8 mouse cellular contexts compared by ENCODE assay signal in genomic region chr1:120342371-120342821, GRCm38 (mm10). TPM values are rescaled to one million over a fixed set of nuclear protein-coding genes. Genes with fewer than 3 reads are reported as not detected.
A peak's percentile ranks its signal among the peaks of the same experiment; 100 is the strongest.
DNase-seq lines count a peak whose midpoint lies in the region; ATAC-seq lines count a peak whose summit lies in the region.
"Had no signal": no experiment of that assay in that cellular context is flagged by ENCODE, and none has a peak within 500 bp of the region (broad histone marks: within the 10 kb centered on the region; RNA-seq: fewer than 3 reads in every experiment).

No protein-coding gene starts in this region.

- peak overlapping the region; percentile 84 for H3K4me3 ChIP-seq in megakaryocyte, embryonic 14.5 days (replicated peaks)
- peak overlapping the region; percentile 38 for H3K4me3 ChIP-seq in heart, embryonic 12.5 days
- H3K4me3 ChIP-seq in midbrain, embryonic 13.5 days (replicated peaks): peak overlapping the region; percentile 38

- no peak overlapping the region for H3K27ac ChIP-seq in heart, embryonic 12.5 days (ENCODE audit: poor library complexity, severe bottlenecking)
- no peak overlapping the region for H3K27ac ChIP-seq in midbrain, embryonic 13.5 days

- H3K36me3 ChIP-seq in megakaryocyte, embryonic 14.5 days (replicated peaks; ENCODE audit: low read length): no peaks in the 10 kb centered on the region
- H3K36me3 ChIP-seq in heart, embryonic 12.5 days: no peaks in the 10 kb centered on the region
- H3K36me3 ChIP-seq in midbrain, embryonic 13.5 days: no peaks in the 10 kb centered on the region

- ATAC-seq in megakaryocyte, adult 5-6 weeks (ENCODE audit: poor library complexity, severe bottlenecking): no peak
- no peak; the same call in 1 of the 2 replicates for ATAC-seq in heart, embryonic 12.5 days (ENCODE audit: insufficient number of reproducible peaks, low FRiP score)
- peak; percentile 34 for ATAC-seq in midbrain, embryonic 13.5 days

- H3K9ac ChIP-seq in heart, embryonic 12.5 days: no peak overlapping the region
- no peak overlapping the region for H3K9ac ChIP-seq in midbrain, embryonic 13.5 days (replicated peaks)

- peak; percentile 76 for DNase-seq in embryo, embryonic 10 days (ENCODE audit: low spot score)
- DNase-seq in left cerebral cortex, postnatal 4 days: peak; percentile 64
- no peak for DNase-seq in T-cell, adult 2 months (ENCODE audit: low spot score)

- WGBS in heart, embryonic 12.5 days: under 1% methylated on average over 34 of the region's 34 CpGs
- WGBS in midbrain, embryonic 13.5 days: under 1% methylated on average over 34 of the region's 34 CpGs

- H3K4me1 ChIP-seq in megakaryocyte, embryonic 14.5 days: peaks cover 28% of the 10 kb centered on the region
- peaks cover 22% of the 10 kb centered on the region for H3K4me1 ChIP-seq in heart, embryonic 12.5 days (replicated peaks)
- peaks cover 38% of the 10 kb centered on the region for H3K4me1 ChIP-seq in midbrain, embryonic 13.5 days (replicated peaks)

- peak overlapping the region; percentile 66 for H3K4me2 ChIP-seq in heart, embryonic 12.5 days
- peak overlapping the region; percentile 55 for H3K4me2 ChIP-seq in midbrain, embryonic 13.5 days (replicated peaks)

- intact Hi-C loops in left cerebral cortex, postnatal 4 days (cut with DNase I): no loop called here

- H3K27me3 ChIP-seq in megakaryocyte, embryonic 14.5 days (replicated peaks): peaks cover 79% of the 10 kb centered on the region
- peaks cover 89% of the 10 kb centered on the region for H3K27me3 ChIP-seq in heart, embryonic 12.5 days (replicated peaks)
- peaks cover 86% of the 10 kb centered on the region for H3K27me3 ChIP-seq in midbrain, embryonic 13.5 days

- H3K9me3 ChIP-seq in megakaryocyte, embryonic 14.5 days: no peaks in the 10 kb centered on the region
- H3K9me3 ChIP-seq in heart, embryonic 12.5 days (replicated peaks): no peaks in the 10 kb centered on the region
- no peaks in the 10 kb centered on the region for H3K9me3 ChIP-seq in midbrain, embryonic 13.5 days

RNA-seq across cellular contexts. Expression of gene C1ql2, which starts 2.0 kb away (rescaled TPM):
- polyA plus RNA-seq in megakaryocyte, embryonic 14.5 days (2012; ENCODE audit: insufficient read depth, low replicate concordance): not detected in 2 replicates
- not detected in 2 replicates for total RNA-seq in megakaryocyte, adult 5-6 weeks (2015)
- not detected in 2 replicates for total RNA-seq in megakaryocyte, adult 5-6 weeks (2017)
- polyA plus RNA-seq in heart, embryonic 12.5 days (2016; fragmentation: Nextera tagmentation; extraction: Ambion mirVana): not detected in 2 replicates
- total RNA-seq in left cerebral cortex, postnatal 4 days (2021): 1 to 10 TPM in 1 of 2 experiments, under 1 TPM in 1; 0.50 to 1.3 TPM
- polyA plus RNA-seq in midbrain, embryonic 13.5 days (2015; fragmentation: Nextera tagmentation; extraction: Ambion mirVana): 6.1 and 8.0 TPM in 2 replicates
- total RNA-seq: liver, adult 2 months had no signal
- polyA plus RNA-seq: liver, adult 2 months had no signal
